Mouse (Mus musculus) adipocyte (in vitro differentiated cells): ENCODE measurements at regions not wholly inside any gene's neighbourhood (a gene's known extent, or its start where the extent isn't known, plus 50 kb on each side); places are given as distances from the start of the nearest gene placed in this dataset.

Experiments used
- DNase-seq: peaks from one replicate; pipeline ENCODE4 v3.0.0-alpha.2; 2016; ENCODE audit warnings: low spot score

DNA sequence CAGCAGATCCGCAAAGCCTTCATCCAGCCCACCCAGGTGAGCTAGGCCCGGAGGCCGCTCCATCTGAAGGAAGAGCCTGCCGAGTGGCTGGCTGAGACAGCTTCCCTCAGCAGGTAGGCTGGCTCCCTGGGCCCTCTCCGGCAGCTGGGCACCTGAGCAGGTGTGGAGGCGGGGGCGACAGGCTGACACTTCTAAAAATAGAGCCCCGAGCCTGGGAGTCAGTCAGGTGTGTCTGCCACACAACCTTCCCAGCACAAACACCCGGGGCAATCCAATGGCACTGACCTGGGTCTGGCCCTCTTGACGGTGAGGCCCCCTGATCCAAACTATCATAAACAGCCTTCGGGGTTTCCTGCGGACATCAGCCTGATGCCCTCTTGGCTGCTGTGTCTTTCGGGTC is 58.5 kb downstream of the Zfp36l2 start:
- no peak for DNase-seq

DNA sequence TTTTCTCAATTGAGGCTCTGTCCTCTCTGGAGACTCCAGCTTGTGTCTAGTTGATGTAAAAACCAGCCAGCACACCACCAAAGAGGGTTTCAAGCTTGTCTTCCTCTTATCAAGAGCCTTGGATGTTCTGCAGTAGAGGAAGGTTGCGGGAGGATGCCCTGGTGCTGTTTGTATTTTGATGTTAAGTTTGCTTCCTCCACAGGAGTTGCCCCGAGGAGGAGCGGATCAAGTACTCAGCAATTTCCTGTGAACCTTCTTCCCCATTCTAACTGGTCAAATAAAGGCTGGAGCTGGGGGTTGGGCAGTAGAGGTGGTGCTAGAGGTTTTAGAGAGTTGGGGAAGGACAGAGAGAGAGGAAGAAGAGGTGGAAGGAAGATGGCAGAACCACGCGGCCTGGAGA is 59.5 kb downstream of the Zfp36l2 start:
- DNase-seq: no peak

DNA sequence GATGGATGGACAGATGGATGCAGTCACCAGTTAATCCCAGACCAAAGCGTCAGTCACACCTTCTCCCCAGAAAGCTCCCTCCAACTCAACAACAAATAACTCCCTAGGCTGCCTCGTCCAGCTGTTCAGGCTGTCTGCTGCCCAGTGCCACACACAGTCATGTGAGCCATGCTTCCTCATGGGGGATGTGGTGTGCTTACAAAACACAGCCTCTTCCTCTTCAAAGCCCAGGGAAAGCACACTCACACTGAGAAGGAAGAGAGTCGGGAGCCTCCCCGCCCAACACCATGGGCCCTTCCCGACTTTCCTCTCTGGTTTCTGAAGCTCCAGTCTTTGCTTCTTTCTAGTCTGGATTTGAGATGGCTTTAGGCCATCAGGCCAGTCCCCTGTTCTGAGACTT is 61.6 kb downstream of the Zfp36l2 start:
- no peak for DNase-seq

DNA sequence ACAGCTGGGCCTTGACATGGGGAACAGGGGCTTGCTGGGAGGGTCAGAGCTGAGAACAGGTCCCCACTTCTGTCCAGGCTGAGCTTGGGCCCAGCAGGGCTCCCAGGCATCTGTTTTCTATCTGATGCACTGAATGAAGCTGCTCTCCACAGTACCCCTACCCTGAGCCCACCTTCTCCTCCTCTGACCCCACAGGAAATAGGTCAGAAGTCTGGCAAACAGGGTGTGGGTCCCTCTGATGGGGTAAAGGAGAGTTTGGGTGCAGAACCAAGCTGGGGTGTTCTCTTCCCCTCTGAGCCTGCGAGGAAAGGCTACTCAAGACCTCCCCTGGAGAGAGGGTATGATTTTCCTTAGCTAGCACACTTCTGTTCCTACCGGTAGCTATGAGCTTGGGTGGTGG is 64.6 kb downstream of the Zfp36l2 start:
- DNase-seq: no peak

DNA sequence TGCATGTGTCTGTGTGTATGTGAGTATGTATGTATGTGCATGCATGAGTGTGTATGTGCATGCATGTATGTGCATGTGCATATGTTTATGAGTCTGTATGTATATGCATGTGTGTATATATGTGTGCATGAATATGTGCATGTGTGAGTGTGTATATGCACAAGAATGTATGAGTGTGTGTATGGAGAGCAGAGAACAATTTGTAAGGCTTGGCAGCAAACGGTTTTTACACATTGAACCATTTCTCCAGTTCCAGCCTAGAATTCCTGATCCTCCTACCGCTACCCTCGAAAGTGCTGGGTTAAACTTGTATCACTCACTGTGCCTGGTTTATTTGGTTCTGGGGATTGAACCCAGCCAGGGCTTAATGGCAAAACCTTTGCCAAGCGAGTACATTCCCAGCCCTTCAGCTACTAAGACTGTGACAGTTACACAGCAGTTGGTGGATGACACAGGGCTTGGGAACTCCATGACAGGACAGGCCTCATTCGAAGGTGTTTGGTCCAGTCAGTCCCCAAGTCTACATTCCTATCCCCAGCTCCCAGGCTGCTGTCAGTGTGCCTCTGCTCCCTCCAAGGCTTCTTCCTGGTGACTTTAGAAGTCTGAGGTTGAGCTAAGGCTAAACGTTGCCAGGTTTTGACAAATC is 65.1 kb downstream of the Zfp36l2 start:
- no peak for DNase-seq

DNA sequence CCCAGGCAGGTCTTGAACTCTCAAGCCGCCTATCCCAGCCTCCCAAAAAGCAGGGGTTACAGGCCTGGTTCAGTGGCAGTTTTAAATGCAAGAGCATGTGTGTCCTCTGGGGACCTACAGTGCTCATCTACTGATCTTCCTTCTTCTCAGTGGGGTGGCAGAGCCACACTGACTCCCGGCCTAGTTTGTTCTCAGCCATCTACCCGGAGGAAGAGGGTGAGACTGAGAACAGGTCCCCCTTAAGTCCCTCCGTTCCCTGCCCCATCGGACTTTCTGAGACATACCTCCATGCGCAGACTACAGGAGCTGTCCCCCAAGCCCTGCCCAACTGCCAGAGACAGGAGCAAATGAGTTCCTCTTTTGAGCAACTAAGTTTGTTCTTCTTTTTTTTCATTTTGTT is 66.5 kb downstream of the Zfp36l2 start:
- no peak for DNase-seq

DNA sequence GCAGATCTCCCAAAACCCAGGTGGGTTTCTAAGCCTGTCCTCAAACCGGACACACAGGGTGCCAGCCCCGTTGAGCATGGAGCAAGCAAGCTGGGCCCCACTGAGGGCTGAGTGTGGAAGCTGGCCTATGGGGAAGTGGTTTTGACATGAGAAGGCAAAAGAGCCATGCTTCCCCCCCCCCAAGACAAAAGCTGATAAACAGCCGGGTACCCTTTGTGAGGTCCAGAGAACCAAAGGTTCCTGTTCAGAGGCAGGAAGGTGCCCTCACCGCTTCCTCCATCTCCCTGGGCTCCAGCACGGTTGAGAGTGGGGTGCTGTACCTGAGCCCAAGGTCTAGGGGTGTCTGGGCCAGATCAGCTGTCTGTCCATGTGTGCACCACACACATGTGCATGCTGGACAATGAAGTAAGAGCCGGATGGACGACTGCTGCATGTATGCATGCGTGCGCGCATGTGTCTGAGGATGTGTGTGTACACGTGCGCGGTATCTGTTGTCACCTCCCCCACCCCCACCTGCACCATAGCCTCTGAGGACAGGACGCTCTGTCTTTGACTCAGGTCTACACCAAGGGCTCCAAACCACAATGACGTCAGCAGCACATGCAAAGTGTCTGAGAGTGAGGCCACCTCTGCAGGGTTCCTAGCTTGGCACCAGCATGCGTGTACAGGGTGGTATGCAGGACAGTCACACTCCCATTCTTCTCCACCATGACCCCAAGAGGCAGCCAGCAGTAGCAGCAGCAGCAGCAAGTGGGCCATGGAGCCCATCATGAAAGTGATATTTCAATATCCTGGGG is 68.3 kb downstream of the Zfp36l2 start:
- DNase-seq: no peak

DNA sequence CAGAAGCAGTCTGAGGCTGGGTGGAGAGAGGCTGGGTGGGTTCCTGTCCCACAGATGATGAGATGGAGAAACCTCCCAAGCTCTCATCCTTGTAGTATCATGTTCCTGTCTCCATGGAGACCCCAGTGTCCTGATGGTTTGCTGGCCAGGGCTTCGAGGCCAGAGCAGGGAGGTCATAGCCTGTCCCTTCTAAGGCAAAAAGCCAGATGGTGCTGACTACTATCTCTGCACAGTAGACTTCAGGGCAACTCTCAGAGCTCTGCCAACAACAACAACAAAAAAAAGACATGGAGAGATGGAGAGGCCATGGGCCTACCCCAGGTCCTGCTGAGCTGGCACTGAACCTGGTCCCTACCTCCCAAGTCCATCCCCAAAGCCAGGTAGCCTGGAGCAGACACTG is 69.0 kb downstream of the Zfp36l2 start:
- peak; percentile 57 for DNase-seq

DNA sequence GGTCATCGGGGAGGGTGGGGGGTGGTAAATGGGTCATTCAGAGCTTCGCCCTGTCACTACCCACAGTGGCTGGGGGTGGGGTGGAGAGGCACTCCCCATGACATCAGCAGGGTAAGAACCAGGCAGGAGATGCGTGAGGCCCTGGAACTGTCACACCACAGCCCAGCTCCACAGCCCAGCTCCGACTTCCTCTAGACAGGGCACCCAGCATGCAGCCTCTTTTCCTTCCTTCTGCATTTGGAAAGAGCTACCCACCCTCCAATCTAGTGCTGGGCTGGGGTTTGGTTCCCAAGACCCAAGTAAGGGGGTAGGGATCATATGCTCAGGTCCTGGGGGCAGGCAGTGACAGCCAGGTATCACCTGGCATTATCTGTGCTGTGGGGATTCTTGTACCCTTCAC is 69.5 kb downstream of the Zfp36l2 start:
- DNase-seq: no peak

DNA sequence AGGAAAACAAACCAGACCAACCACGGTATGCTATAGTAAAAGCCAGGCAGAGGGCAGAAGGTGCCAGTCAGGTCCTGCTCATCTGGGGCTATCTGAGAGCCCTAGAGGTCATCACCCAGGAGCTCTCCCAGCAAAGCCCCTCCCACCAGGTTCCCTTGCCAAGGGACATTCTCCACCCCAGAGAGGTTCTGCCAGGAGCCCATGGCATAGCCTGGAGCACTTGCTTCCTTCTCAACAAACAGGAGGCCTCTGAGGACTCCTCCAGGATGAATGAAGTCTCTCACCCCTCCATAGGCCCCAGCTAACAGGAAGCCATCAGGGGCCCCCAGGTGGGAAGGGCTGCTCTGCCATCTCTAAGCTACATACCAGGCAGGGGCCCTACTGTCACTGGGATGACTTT is 70.0 kb downstream of the Zfp36l2 start:
- DNase-seq: peak; percentile 73

DNA sequence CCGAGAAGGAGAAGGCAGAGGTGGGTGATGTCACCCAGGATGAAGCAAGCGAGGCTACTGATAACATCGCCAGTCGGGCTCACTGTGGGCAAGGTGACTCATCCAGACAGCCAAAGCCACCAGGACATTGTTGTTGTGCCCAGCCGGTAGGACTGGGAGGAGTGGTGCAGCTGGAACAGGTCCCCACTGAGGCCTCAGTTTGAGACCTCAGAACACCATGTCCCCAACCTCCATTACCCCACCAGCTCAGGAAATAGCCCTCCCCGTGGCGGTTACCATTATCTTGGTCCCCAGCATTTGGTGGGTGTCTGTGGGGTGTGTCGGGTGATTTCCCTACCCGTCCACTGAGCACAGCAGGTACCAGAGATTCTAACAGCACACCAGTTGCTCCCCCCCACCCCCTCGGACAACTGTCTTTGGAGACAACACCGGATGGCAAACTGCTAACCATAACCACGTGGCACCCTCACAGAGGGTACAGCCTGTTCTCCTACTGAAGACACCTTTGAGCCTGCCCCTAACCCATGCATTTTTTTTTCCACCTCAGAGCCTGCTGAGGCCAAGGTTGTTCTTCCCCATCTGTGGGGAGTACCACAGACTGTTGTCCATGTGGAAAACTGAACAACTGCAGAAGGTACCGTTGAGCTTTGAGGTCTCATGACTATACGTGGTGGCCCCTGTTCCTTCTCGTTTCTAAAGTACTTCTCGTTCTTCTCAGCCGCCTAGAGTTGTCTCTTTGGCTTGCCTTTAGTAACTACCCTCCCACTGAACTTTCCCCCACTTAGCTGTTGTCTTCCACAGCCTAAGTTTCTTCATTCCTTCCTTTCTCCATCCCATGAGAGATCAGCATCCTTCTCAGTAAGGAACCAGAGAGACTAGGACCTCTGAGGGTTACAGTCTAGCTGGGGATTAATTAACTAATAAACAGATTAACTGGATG is 71.1 kb downstream of the Zfp36l2 start:
- DNase-seq: peak; percentile 44

DNA sequence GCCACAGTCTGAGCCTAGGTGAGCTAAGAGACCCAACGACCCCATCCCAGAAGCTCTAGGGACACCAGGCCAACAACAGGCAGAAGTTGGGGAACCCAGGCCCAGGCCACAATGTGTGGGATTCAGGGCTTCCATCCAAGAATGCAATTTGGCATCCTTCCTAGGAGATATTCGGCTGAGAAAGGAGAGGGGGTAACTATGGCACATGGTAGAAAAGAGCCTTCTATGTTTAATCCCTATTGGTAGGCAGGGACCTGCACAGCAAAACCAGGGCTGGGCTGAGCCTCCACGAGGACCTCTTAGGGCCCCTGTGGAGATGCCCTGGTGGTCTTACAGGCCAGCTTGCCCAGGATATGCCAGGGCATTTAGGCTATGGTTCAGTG is 71.8 kb downstream of the Zfp36l2 start:
- peak; percentile 42 for DNase-seq

DNA sequence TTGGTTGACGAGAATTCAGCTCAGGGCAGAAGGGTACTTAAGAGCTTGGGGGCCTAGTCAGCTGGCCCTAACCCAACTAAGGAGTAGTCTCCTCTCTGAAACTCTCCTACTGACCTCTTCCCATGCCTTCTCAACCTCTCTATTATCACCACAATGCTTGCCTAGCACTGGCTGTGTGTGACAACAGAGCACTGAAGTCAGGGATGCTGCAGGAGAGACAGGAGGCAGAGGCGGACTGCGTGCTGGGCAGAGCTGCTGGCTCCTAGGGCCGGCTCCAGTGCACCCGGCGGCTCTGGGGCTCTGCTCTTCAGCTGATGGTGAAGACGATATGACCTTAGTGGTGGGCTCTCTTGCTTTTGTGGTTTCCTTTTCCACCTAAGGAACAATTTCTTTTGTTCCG is 72.6 kb downstream of the Zfp36l2 start:
- no peak for DNase-seq

DNA sequence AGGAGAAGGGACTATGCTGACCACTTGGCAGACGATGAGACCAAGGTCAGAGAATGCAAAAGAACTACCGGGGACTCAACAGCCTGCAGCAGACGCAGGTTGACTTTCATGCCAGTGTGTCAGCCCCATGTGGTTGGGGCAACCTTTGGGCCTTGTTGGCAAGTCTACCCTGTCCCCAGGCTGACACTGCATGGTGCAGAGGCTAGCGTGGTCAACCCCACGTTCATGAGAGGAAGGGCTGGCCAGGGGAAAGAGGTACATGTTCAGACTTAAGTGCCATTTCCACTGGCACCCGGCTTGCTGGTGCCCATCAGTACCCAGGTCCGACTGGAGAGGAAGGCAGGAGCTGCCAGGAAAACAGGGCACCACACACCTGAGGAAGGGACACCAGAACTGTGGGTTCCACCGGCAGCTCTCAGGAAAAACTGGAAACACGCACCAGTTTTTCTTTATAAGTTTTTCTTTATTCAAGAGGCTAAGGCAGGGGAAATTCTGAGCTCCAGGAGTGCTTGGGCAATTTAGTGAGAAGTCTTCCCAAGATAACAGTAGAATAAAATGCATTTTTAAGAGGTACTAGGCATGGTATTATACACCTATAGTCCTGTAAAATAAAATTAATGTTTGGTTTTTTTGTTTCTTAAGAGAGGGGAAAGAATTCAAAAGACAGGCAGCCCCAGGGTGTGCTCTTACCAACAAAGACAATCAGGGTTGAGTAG is 73.3 kb downstream of the Zfp36l2 start:
- no peak for DNase-seq

DNA sequence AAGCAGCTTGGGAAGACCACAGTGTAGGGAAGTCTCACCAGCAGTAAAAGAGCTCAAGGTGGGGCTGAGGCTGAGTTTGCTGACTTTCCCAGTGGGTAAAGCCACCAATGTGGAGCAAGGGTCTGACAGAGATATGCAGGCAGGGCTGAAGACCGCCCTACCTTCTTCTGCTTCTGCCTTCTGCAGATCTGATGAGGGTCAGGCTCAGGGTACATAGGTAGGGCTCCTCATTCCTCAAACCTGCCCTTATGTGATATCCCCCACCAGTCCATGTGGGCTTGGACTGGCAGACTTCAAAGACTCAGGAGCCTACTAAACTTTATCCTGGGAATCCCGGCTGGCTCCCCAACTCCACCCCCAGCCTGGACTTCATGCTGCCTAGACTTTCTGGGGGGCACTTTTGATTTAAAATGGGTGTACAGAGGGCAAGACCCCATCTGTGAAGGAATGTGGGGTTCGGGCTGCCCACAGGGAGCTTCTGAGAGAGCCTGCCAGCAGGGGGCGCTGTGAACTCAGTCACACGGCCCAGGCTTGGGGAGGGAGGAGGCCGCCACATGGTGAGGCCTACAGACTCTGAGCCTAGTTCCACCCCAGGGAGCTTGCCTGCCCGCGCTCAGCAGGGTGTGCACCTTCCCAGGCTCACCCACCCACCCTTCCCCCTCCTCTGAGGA is 74.0 kb downstream of the Zfp36l2 start:
- DNase-seq: peak; percentile 82

DNA sequence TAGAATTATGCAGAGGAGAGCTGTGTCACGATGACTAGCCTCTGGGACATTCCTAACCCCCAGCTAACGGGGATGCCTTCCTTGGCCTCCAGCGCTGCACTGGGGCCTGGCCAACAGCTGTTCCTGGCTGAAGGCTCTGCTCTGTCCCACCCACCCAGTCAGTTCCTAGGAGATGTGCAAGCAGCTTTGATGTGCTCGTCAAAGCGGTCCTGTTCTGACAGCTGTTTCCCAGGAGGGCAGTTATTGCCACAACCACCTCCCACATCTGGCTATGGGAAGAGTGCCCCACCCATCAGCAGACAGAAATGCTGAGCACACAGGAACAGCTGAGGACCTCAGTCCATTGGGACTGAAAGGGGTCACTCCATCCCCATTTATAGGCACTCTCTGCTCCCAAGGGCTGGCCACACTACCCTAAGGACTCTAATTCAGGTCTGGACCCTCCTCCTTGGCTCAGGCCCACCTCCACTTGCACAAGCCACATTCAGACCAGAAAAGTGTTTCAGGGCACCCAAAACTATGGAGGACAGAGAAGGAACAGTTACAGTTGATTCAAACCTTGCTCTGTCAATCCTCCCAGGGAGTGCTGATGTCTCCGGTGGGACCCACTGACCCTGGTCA is 75.2 kb downstream of the Zfp36l2 start:
- DNase-seq: peak; percentile 73

DNA sequence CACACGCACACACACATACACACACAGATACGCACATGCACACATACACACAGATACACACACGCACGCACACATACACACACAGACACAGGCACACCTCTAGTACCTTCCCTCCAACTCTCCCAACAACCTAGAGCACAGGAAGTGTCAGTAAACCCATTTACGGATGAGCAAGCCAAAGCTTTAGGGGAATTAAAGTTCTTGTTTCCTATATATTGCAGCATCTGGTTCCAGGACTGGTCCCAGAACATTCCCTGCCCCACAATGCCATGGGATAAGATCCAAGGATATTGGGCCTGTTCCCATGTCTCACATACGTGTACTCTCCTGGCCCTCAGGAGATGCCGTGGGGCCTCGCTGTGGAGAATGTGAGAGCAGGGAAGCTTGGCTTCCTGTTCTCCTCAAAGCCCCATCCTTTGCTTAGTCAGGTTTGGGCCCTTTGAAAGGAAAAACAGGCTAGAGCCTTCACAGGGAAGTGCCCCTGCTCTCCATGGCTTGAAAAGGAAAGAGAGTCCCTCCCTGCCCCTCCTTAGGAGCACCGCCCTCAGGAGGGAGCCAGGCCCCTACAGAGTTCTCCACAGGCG is 75.9 kb downstream of the Zfp36l2 start:
- DNase-seq: no peak

DNA sequence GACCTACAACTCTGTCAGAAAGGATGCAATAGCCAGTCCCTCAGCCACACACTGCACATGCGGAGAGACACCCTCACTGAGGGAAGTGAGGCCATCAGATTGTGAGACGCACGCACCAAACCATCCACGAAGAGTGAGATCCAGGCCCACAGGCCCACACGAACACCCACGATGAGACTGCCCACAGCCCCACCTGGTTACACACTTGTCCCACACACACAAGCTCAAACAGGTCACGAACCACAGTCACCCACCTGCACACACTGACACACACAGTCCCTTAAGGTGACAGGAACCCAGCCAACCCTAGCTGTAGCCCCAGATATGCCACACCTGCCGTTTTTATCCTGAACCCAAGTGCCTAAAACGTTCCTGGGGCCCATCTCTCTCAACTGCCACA is 76.8 kb downstream of the Zfp36l2 start:
- DNase-seq: no peak

DNA sequence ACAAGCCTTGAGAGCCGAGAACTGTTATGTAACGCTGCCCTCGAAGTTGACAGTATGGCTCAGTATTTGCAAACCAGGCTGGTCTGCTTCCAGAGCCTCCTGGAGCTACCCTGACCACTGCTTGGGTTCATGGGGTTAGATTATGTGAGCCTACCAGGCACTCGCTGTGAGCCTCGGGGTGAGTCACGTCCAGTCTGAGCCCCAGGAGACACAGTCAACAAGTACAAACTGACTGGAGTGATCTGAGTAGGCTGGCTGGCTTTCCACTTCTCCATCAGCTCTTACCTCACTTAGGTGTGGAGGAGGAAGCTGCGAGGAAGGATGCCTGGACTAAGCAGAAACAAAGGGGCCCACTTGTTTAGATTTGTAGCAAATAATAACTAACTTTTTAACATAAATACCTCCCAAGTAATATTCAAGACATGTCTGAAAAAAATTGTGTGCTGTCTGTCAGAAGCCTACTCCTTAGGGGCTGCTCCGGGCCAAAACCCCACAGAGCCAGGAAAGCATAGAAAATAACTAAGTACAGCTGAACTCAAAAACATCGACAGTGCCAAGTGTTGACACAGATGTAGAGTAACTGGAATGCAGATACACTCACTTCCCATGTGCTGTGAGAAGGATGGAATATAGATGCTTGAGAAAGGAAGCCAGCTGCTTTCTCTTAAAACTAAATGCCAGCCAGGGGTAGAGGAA is 77.6 kb downstream of the Zfp36l2 start:
- peak; percentile 94 for DNase-seq
